Mouse (Mus musculus) limb, embryonic 11.5 days (tissue): ENCODE results near the gene Gm525. TPM values are rescaled to one million over a fixed set of nuclear protein-coding genes. Genes with fewer than 3 reads are reported as not detected.

Source experiments
- polyA plus RNA-seq: library from polyadenylated mRNA; unstranded; fragments of >200 nt; fragmentation: Nextera tagmentation; extraction: Ambion mirVana; gene quantifications from 2 replicates; pipeline ENCODE4 v1.2.1, GENCODE M21; 2014

Gm525 gene
- polyA plus RNA-seq, 1 experiment from 2014 or later, result not detected

Other genes with a start within 250 kb of the Gm525 start
- 9.8 and 11.3 TPM in 2 replicates for gene Akap1, start 209.3 kb upstream of the Gm525 start, polyA plus RNA-seq
- gene Scpep1, start 118.4 kb upstream of the Gm525 start, polyA plus RNA-seq, result 69.8 and 75.9 TPM in 2 replicates
- not detected in 2 replicates for gene Elobl, start 106.9 kb upstream of the Gm525 start, polyA plus RNA-seq
- gene Coil, start 103.6 kb upstream of the Gm525 start, polyA plus RNA-seq, result 18.4 and 20.1 TPM in 2 replicates
- 2.3 and 2.6 TPM in 2 replicates for gene Trim25, start 74.5 kb upstream of the Gm525 start, polyA plus RNA-seq
- 3.5 and 3.7 TPM in 2 replicates for gene Dgke, start 7.0 kb upstream of the Gm525 start, polyA plus RNA-seq
- 2.4 and 2.6 TPM in 2 replicates for gene Nog, start 228.5 kb downstream of the Gm525 start, polyA plus RNA-seq